Mouse (Mus musculus) erythroblast, embryonic 14.5 days (primary cell): Measurements from ENCODE around the gene Erich2.

Source experiments
- GATA1 ChIP-seq: IDR thresholded peaks from 2 replicates; pipeline ENCODE4 v1.6.1; 2012; ENCODE audit warnings: low read length, inconsistent platforms, mixed read lengths
- TAL1 ChIP-seq: IDR thresholded peaks from 3 replicates; pipeline ENCODE4 v1.6.1; 2012; ENCODE audit warnings: low read length, inconsistent platforms, mixed read lengths

DNA sequence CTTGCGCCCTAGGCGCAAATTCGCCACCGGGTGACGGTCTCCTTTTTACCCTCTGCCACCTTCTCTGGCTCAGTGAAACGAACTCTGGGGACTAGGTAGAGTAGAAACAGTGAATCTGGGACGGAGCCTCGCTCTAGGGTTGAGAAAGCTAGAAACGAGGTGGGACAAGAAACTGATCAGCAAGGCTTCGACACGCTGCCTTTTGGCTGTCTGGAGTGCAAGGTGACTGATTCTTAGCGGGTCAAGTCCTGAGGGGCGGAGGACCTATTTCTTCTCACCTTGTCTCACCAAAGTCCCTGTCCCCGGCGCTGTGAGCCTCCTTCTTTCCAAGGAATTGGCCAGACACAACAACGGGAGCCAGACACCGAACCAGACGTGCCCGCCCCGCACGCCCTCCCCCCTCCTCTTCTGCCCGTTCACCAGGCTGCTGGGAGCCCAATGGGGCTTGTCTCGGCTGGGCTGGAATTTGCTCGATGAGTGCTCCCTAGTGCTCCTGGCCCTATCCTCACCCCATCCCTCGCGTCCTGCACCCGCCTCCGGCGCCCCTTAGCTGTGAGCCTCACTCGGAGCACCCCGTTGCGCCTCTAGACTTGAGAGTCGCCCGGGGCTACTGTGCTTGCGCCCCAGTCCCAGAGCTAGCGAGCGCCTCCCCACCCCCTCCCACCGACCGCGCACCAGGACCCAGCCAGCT lies 54.5 kb downstream of the Erich2 start:
- TF ChIP-seq GATA1 (no peak), TAL1 (no peak)
